Mouse (Mus musculus) CH12.LX (cell line): ENCODE measurements around the gene Pycr2.

Experiments used
- BHLHE40 ChIP-seq: IDR thresholded peaks from 2 replicates; pipeline ENCODE4 v1.6.1; 2011; ENCODE audit warnings: mild to moderate bottlenecking, low read depth, low read length, improper control_type of control experiment
- CTCF ChIP-seq, 2 experiments: IDR thresholded peaks in 1 of 2; conservative IDR thresholded peaks in 1 of 2; 2 replicates each; pipeline ENCODE4 v1.5.1; 2011 to 2012; ENCODE audit warnings: low read depth in 2 of 2, low read length in 2 of 2, improper control_type of control experiment in 1 of 2, inconsistent platforms in 1 of 2, mild to moderate bottlenecking in 1 of 2, moderate library complexity in 1 of 2
- EP300 ChIP-seq: IDR thresholded peaks from 2 replicates; pipeline ENCODE4 v1.6.1; 2011; ENCODE audit warnings: low read length, improper control_type of control experiment
- MEF2A ChIP-seq: IDR thresholded peaks from 2 replicates; pipeline ENCODE4 v1.6.1; 2014; ENCODE audit warnings: low read depth, mild to moderate bottlenecking, inconsistent platforms, low read length, improper control_type of control experiment, borderline replicate concordance
- NRF1 ChIP-seq: IDR thresholded peaks from 2 replicates; pipeline ENCODE4 v1.6.1; 2014; ENCODE audit warnings: low read depth, mild to moderate bottlenecking, inconsistent platforms, low read length, improper control_type of control experiment, moderate library complexity
- POLR2A ChIP-seq: IDR thresholded peaks from 2 replicates; pipeline ENCODE4 v1.6.1; 2011; ENCODE audit warnings: low read depth, mild to moderate bottlenecking, improper control_type of control experiment, low read length

GRCm38 (mm10) chr1:180916425-180916824 is 12.3 kb downstream of the Pycr2 start:
- TF ChIP-seq EP300 (no peak), POLR2A (no peak), MEF2A (no peak), CTCF (conservative IDR thresholded peaks at IDR 0.05 in 1 of 2, IDR thresholded peaks at IDR 0.05 in 1 of 2; ENCODE audit: low read depth in 2 of 2, low read length in 2 of 2) (no peak), NRF1 (no peak), BHLHE40 (no peak)
